Mouse (Mus musculus) erythroid progenitor cell, adult 5-6 weeks (primary cell): ENCODE data around the gene Thada. TPM values are rescaled to one million over a fixed set of nuclear protein-coding genes. Genes with fewer than 3 reads are reported as not detected.

Experiments used
- ATAC-seq: replicated peaks from 2 replicates; pipeline ENCODE4 v1.8.0; 2016; ENCODE audit warnings: moderate number of reproducible peaks, mild to moderate bottlenecking, moderate TSS enrichment, inconsistent platforms; ENCODE audit not compliant: poor library complexity, low FRiP score, severe bottlenecking
- total RNA-seq, 2 experiments: library from RNA; stranded (forward) in 1 of 2; stranded (reverse) in 1 of 2; fragments of 150-400 nt in 1 of 2; fragments of 186-747, 209-891 nt in 1 of 2; gene quantifications; 2 replicates each; pipeline versions ENCODE4 v1.2.3 to v1.2.4; 2015 to 2017; ENCODE audit warnings: low replicate concordance in 2 of 2

Gene Thada
- total RNA-seq, 2 experiments from 2014 or later = 7.5 to 10.9 TPM

GRCm38 (mm10) chr17:84480464-84481355 lies 14.7 kb upstream of the Thada start:
- ATAC-seq = no peak

- ATAC-seq = no peak
Observed at GRCm38 (mm10) chr17:84478276-84478675, 12.3 kb upstream of the Thada start.

GRCm38 (mm10) chr17:84477176-84477575 lies 11.2 kb upstream of the Thada start:
- ATAC-seq = no peak

GRCm38 (mm10) chr17:84474312-84474711 lies 8.3 kb upstream of the Thada start:
- ATAC-seq = no peak

GRCm38 (mm10) chr17:84435012-84435411 lies 31.0 kb downstream of the Thada start:
- ATAC-seq = no peak

- no peak for ATAC-seq
Observed at GRCm38 (mm10) chr17:84434233-84434632, 31.8 kb downstream of the Thada start.

GRCm38 (mm10) chr17:84431991-84432390 lies 34.0 kb downstream of the Thada start:
- ATAC-seq = no peak

GRCm38 (mm10) chr17:84424258-84424657 lies 41.7 kb downstream of the Thada start:
- no peak for ATAC-seq

- ATAC-seq = no peak
Observed at GRCm38 (mm10) chr17:84422916-84423315, 43.1 kb downstream of the Thada start.

GRCm38 (mm10) chr17:84422001-84422785 lies 43.8 kb downstream of the Thada start:
- ATAC-seq = no peak

GRCm38 (mm10) chr17:84421042-84421441 lies 45.0 kb downstream of the Thada start:
- no peak for ATAC-seq

- no peak for ATAC-seq
Observed at GRCm38 (mm10) chr17:84420276-84420639, 45.7 kb downstream of the Thada start.

GRCm38 (mm10) chr17:84419326-84420275 lies 46.4 kb downstream of the Thada start:
- ATAC-seq = no peak

GRCm38 (mm10) chr17:84415936-84416335 lies 50.1 kb downstream of the Thada start:
- ATAC-seq = no peak

GRCm38 (mm10) chr17:84408731-84409130 lies 57.3 kb downstream of the Thada start:
- no peak for ATAC-seq

- no peak for ATAC-seq
Observed at GRCm38 (mm10) chr17:84405616-84406015, 60.4 kb downstream of the Thada start.

- ATAC-seq = no peak
Observed at GRCm38 (mm10) chr17:84401796-84402195, 64.2 kb downstream of the Thada start.

- no peak for ATAC-seq
Observed at GRCm38 (mm10) chr17:84399431-84399830, 66.6 kb downstream of the Thada start.

- ATAC-seq = no peak
Observed at GRCm38 (mm10) chr17:84390026-84390425, 76.0 kb downstream of the Thada start.

GRCm38 (mm10) chr17:84386176-84386575 lies 79.8 kb downstream of the Thada start:
- ATAC-seq = no peak
